Mouse (Mus musculus): ENCODE measurements around the gene Gapt. TPM values are rescaled to one million over a fixed set of nuclear protein-coding genes. Genes with fewer than 3 reads are reported as not detected.
"Not testable (repeated sequence)": the region's sequence is repeated elsewhere in the genome, so short reads cannot be mapped to it uniquely, and the experiment has no call there.

The Gapt gene
- 0.21 and 0.25 TPM in 2 replicates for polyA plus RNA-seq (2014; fragmentation: Nextera tagmentation; extraction: Ambion mirVana)

GRCm38 (mm10) chr13:110356941-110357340, at the start of gene Gapt:
Gene Gapt, minus strand, starts transcription at chr13:110357199.
- WGBS, result 80% methylated on average over 2 of the region's 2 CpGs
- no peak for ATAC-seq (ENCODE audit: low FRiP score)

GRCm38 (mm10) chr13:110406152-110406551, 49.2 kb upstream of the Gapt start:
- whole genome bisulfite sequencing, result 72% methylated on average over 5 of the region's 5 CpGs
- ATAC-seq (ENCODE audit: low FRiP score), result peak; percentile 53; the same call in 1 of the 2 replicates
- H3K4me1 ChIP-seq (replicated peaks; ENCODE audit: control insufficient read depth, insufficient read depth, low read length), result no peaks in the 10 kb centered on the region

More at GRCm38 (mm10) chr13:110356941-110357340, at the start of gene Gapt:
- no peak within 1 kb of the TSS for H3K9ac ChIP-seq (ENCODE audit: low read depth, low read length)
- H3K27me3 ChIP-seq (ENCODE audit: control insufficient read depth, insufficient read depth, low read length), result no peaks in the 10 kb centered on the region
- no peaks in the 10 kb centered on the region for H3K36me3 ChIP-seq (ENCODE audit: control insufficient read depth, insufficient read depth, low read length)
- H3K27ac ChIP-seq (ENCODE audit: low read depth, low read length), result no peak within 1 kb of the TSS
- DNase-seq (ENCODE audit: low spot score), result no peak
- no peaks in the 10 kb centered on the region for H3K9me3 ChIP-seq (ENCODE audit: control insufficient read depth, low read length)
- no peak within 1 kb of the TSS for H3K4me3 ChIP-seq (ENCODE audit: low read depth, low read length)
- no peaks in the 10 kb centered on the region for H3K4me1 ChIP-seq (replicated peaks; ENCODE audit: control insufficient read depth, insufficient read depth, low read length)
- no peak within 1 kb of the TSS for H3K4me2 ChIP-seq (replicated peaks; ENCODE audit: low read depth, low read length)

GRCm38 (mm10) chr13:110404686-110405085, 47.7 kb upstream of the Gapt start:
- not testable (repeated sequence) for H3K27me3 ChIP-seq (ENCODE audit: control insufficient read depth, insufficient read depth, low read length); H3K9ac ChIP-seq (ENCODE audit: low read depth, low read length); DNase-seq (ENCODE audit: low spot score); H3K27ac ChIP-seq (ENCODE audit: low read depth, low read length); H3K9me3 ChIP-seq (ENCODE audit: control insufficient read depth, low read length); H3K4me2 ChIP-seq (replicated peaks; ENCODE audit: low read depth, low read length); ATAC-seq (ENCODE audit: low FRiP score); H3K4me3 ChIP-seq (ENCODE audit: low read depth, low read length); H3K4me1 ChIP-seq (replicated peaks; ENCODE audit: control insufficient read depth, insufficient read depth, low read length); H3K36me3 ChIP-seq (ENCODE audit: control insufficient read depth, insufficient read depth, low read length)
- WGBS, result 85% methylated on average over 5 of the region's 5 CpGs

More at GRCm38 (mm10) chr13:110406152-110406551, 49.2 kb upstream of the Gapt start:
- Histone ChIP-seq H3K27ac (ENCODE audit: low read depth, low read length) (no peak overlapping the region), H3K9me3 (ENCODE audit: control insufficient read depth, low read length) (no peaks in the 10 kb centered on the region), H3K4me2 (replicated peaks; ENCODE audit: low read depth, low read length) (no peak overlapping the region), H3K4me3 (ENCODE audit: low read depth, low read length) (no peak overlapping the region), H3K27me3 (ENCODE audit: control insufficient read depth, insufficient read depth, low read length) (no peaks in the 10 kb centered on the region), H3K36me3 (ENCODE audit: control insufficient read depth, insufficient read depth, low read length) (no peaks in the 10 kb centered on the region), H3K9ac (ENCODE audit: low read depth, low read length) (no peak overlapping the region)
- DNase-seq (ENCODE audit: low spot score), result no peak

- Histone ChIP-seq H3K9ac (ENCODE audit: low read depth, low read length) (no peak overlapping the region), H3K4me2 (replicated peaks; ENCODE audit: low read depth, low read length) (no peak overlapping the region), H3K27me3 (ENCODE audit: control insufficient read depth, insufficient read depth, low read length) (no peaks in the 10 kb centered on the region), H3K4me1 (replicated peaks; ENCODE audit: control insufficient read depth, insufficient read depth, low read length) (no peaks in the 10 kb centered on the region), H3K27ac (ENCODE audit: low read depth, low read length) (no peak overlapping the region), H3K4me3 (ENCODE audit: low read depth, low read length) (no peak overlapping the region), H3K36me3 (ENCODE audit: control insufficient read depth, insufficient read depth, low read length) (peaks cover 3% of the 10 kb centered on the region; the same call in 1 of the 2 replicates), H3K9me3 (ENCODE audit: control insufficient read depth, low read length) (no peaks in the 10 kb centered on the region)
- DNase-seq (ENCODE audit: low spot score), result no peak
- no peak for ATAC-seq (ENCODE audit: low FRiP score)
- 72% methylated on average over 8 of the region's 8 CpGs for WGBS
These were observed 47.1 kb upstream of the Gapt start for GRCm38 (mm10) chr13:110404059-110404458.

GRCm38 (mm10) chr13:110401877-110402276, 44.9 kb upstream of the Gapt start:
- no peaks in the 10 kb centered on the region for H3K27me3 ChIP-seq (ENCODE audit: control insufficient read depth, insufficient read depth, low read length)
- ATAC-seq (ENCODE audit: low FRiP score), result no peak
- no peaks in the 10 kb centered on the region for H3K9me3 ChIP-seq (ENCODE audit: control insufficient read depth, low read length)
- H3K27ac ChIP-seq (ENCODE audit: low read depth, low read length), result no peak overlapping the region
- 91% methylated on average over 2 of the region's 2 CpGs for WGBS
- H3K4me3 ChIP-seq (ENCODE audit: low read depth, low read length), result no peak overlapping the region
- no peak overlapping the region for H3K9ac ChIP-seq (ENCODE audit: low read depth, low read length)
- H3K4me2 ChIP-seq (replicated peaks; ENCODE audit: low read depth, low read length), result no peak overlapping the region
- no peak for DNase-seq (ENCODE audit: low spot score)
- H3K36me3 ChIP-seq (ENCODE audit: control insufficient read depth, insufficient read depth, low read length), result peaks cover 9% of the 10 kb centered on the region; the same call in 1 of the 2 replicates
- no peaks in the 10 kb centered on the region for H3K4me1 ChIP-seq (replicated peaks; ENCODE audit: control insufficient read depth, insufficient read depth, low read length)

GRCm38 (mm10) chr13:110401443-110401842, 44.4 kb upstream of the Gapt start:
- DNase-seq (ENCODE audit: low spot score), result no peak
- H3K27ac ChIP-seq (ENCODE audit: low read depth, low read length), result no peak overlapping the region
- WGBS, result 89% methylated on average over 3 of the region's 3 CpGs

GRCm38 (mm10) chr13:110398513-110399270, 41.7 kb upstream of the Gapt start:
- H3K27me3 ChIP-seq (ENCODE audit: control insufficient read depth, insufficient read depth, low read length), result no peaks in the 10 kb centered on the region
- H3K27ac ChIP-seq (ENCODE audit: low read depth, low read length), result no peak overlapping the region
- ATAC-seq (ENCODE audit: low FRiP score) (no peak), DNase-seq (ENCODE audit: low spot score) (no peak)
- peaks cover 9% of the 10 kb centered on the region; the same call in 1 of the 2 replicates for H3K36me3 ChIP-seq (ENCODE audit: control insufficient read depth, insufficient read depth, low read length)
- WGBS, result 73% methylated on average over 24 of the region's 24 CpGs
- no peak overlapping the region for H3K9ac ChIP-seq (ENCODE audit: low read depth, low read length)
- H3K4me1 ChIP-seq (replicated peaks; ENCODE audit: control insufficient read depth, insufficient read depth, low read length), result no peaks in the 10 kb centered on the region
- no peak overlapping the region for H3K4me2 ChIP-seq (replicated peaks; ENCODE audit: low read depth, low read length)
- H3K4me3 ChIP-seq (ENCODE audit: low read depth, low read length), result no peak overlapping the region
- H3K9me3 ChIP-seq (ENCODE audit: control insufficient read depth, low read length), result no peaks in the 10 kb centered on the region

More at GRCm38 (mm10) chr13:110401443-110401842, 44.4 kb upstream of the Gapt start:
- Histone ChIP-seq H3K9ac (ENCODE audit: low read depth, low read length) (no peak overlapping the region), H3K4me3 (ENCODE audit: low read depth, low read length) (no peak overlapping the region), H3K9me3 (ENCODE audit: control insufficient read depth, low read length) (no peaks in the 10 kb centered on the region), H3K4me2 (replicated peaks; ENCODE audit: low read depth, low read length) (no peak overlapping the region), H3K36me3 (ENCODE audit: control insufficient read depth, insufficient read depth, low read length) (peaks cover 9% of the 10 kb centered on the region; the same call in 1 of the 2 replicates), H3K4me1 (replicated peaks; ENCODE audit: control insufficient read depth, insufficient read depth, low read length) (no peaks in the 10 kb centered on the region), H3K27me3 (ENCODE audit: control insufficient read depth, insufficient read depth, low read length) (no peaks in the 10 kb centered on the region)
- no peak for ATAC-seq (ENCODE audit: low FRiP score)

GRCm38 (mm10) chr13:110397750-110398149, 40.8 kb upstream of the Gapt start:
- ATAC-seq (ENCODE audit: low FRiP score) (no peak), DNase-seq (ENCODE audit: low spot score) (no peak)
- Histone ChIP-seq H3K27ac (ENCODE audit: low read depth, low read length) (no peak overlapping the region), H3K4me2 (replicated peaks; ENCODE audit: low read depth, low read length) (no peak overlapping the region), H3K9me3 (ENCODE audit: control insufficient read depth, low read length) (no peaks in the 10 kb centered on the region), H3K36me3 (ENCODE audit: control insufficient read depth, insufficient read depth, low read length) (peaks cover 9% of the 10 kb centered on the region; the same call in 1 of the 2 replicates), H3K27me3 (ENCODE audit: control insufficient read depth, insufficient read depth, low read length) (no peaks in the 10 kb centered on the region), H3K4me1 (replicated peaks; ENCODE audit: control insufficient read depth, insufficient read depth, low read length) (no peaks in the 10 kb centered on the region), H3K9ac (ENCODE audit: low read depth, low read length) (no peak overlapping the region), H3K4me3 (ENCODE audit: low read depth, low read length) (no peak overlapping the region)
- WGBS, result 88% methylated on average over 8 of the region's 8 CpGs

All from hindbrain, embryonic 11.5 days (tissue).